Mouse (Mus musculus): ENCODE measurements around the gene Ptpn14. TPM values are rescaled to one million over a fixed set of nuclear protein-coding genes. Genes with fewer than 3 reads are reported as not detected.

Gene Ptpn14
- polyA plus RNA-seq (2014; fragmentation: Illumina TruSeq; extraction: RNeasy Lipid Tissue Mini Kit (QIAGEN cat#74804); ENCODE audit: low read depth, low replicate concordance) = 12.7 TPM

DNA sequence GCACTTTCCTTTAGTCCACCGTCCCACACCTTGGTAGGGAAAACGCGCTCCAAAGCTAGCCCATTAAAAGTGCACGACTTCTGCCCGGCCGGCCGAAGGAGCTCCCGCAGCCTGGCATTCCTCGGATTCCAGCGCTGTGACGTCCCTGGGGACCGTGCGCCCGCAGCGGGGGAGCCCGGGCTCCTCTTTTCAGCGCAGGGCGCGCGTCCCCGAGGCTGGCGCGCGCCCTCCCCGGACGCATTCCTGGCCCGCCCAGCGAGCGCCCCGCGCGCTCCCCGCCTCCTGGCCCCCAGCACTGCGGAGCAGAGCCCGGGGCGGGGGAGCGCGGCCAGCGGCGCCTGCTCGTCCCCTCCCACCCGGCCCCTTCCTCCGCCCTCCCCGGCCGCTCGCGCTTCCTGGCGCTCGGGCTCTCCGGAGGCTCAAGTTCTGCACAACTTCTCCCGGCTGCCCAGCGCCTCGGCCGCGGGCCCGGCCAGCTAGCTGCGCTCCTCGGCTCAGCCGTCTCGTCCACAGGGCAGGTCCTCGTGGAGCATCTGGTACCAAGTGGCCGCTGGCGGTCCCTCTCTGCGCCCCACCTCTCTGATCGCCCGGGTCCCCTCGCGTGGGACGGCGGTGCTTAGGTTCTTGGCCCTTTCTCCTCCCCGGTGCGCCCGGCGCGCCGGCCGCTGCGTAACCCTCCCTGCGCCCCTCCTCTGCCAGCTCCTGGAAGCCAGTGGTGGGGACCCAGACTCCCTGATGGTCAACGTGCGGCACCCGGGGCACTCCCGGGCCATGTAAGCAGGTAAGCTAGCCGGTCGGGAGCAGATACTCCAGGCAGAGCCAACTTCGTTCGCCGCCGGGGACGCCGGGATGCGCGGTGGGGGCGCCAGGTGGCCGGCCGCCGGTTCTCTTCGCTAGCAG lies at the start of gene Ptpn14:
TSS of gene Ptpn14 (plus strand) at position 385 of the 900 bp plus-strand sequence.

DNA sequence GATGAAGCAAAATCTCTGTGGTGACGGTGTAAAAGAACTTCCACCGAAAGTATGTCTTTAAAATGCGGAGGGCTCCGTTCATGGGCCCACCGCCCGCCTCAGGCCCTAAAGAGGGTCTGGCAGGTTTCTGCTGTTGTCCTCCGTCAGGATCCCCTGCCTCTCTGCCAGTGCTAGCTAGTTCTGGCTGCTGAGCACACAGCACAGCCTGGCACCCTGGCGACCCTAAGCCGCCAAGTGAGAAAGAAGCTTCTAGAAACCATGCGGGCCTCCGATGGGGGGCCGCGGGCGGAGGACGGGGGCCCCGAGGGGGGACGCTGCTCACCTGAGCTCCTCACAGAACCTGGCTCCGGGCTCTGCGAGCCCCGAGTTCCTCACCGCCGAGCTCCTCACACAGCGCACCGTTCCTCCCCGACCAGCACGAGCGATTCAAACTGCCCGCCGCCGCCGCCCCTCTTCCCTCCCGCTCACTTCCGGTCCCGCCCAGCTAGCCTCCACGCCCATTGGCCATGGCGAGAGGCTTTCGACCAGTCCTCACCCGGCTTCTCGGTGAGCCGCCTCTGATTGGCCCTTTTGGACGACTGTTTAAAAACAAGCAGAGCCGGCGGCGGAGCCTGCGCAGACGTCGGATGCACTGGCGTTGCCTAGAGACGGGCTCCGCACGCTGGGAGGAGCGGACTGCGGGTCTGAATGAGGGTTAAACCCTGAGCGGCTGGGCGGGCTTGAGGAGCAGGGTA lies 40.2 kb upstream of the Ptpn14 start, which contains the start of gene Cenpf:
TSS of gene Cenpf (minus strand) at position 433 of the 734 bp plus-strand sequence.

DNA sequence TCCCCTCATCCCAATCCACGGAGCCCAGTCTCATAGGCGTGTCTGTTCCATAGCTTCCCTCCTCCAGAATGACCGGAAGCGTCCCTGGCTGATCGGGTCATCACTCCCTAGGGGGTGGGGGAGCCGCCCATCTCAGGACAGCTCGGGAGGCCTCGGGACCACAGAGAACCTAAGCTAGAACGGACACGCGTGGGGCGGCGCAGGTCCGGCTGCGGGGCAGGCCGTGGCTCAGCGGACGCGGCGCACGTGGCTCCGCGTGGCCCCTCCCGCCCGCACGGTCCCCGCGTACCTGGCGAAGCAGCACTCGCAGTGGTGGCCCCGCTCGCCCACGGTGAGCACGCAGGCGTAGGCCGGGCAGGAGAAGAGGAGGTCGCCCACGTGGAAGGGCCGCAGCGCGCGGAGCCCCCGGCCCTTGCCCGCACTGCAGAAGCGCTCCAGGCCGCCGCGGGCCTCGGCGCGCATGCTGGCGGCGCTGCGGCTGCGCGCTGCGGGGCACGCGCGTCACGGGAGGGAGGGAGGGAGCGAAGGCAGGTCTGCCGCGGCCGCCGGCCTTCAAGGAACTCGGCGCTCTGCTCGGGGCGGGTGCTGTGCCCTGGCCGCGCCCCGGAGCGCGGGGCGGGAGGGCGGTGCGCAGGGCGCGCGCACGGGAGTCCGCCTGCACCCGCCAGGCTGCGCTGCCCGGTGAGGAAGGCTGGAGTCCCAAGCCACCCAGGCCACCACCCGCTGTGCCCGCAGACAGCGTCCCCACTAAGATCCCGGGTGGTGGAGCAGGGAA lies 193.9 kb downstream of the Ptpn14 start, which contains the start of gene Smyd2:
TSS of gene Smyd2 (minus strand) at position 546 of the 775 bp plus-strand sequence.

Other genes with a start within 250 kb of the Ptpn14 start
- gene Cenpf, start 40.2 kb upstream of the Ptpn14 start, polyA plus RNA-seq (2014; fragmentation: Illumina TruSeq; extraction: RNeasy Lipid Tissue Mini Kit (QIAGEN cat#74804); ENCODE audit: low read depth, low replicate concordance) = 6.1 TPM
- gene Smyd2, start 194.1 kb downstream of the Ptpn14 start, polyA plus RNA-seq (2014; fragmentation: Illumina TruSeq; extraction: RNeasy Lipid Tissue Mini Kit (QIAGEN cat#74804); ENCODE audit: low read depth, low replicate concordance) = 107 TPM

Data from heart, adult 10 weeks (tissue).